Mouse (Mus musculus): Measurements from ENCODE around the gene B9d2. TPM values are rescaled to one million over a fixed set of nuclear protein-coding genes. Genes with fewer than 3 reads are reported as not detected.

The B9d2 gene
- polyA plus RNA-seq, 1 experiment from 2014 or later: 19.9 TPM

- no peak for ATAC-seq (ENCODE audit: insufficient read depth)
- Histone ChIP-seq H3K9ac (no peak within 1 kb of the TSS), H3K4me2 (peak within 1 kb of the TSS; percentile 66), H3K4me1 (replicated peaks) (peaks cover 26% of the 10 kb centered on the region), H3K27ac (replicated peaks) (no peak within 1 kb of the TSS), H3K36me3 (replicated peaks) (no peaks in the 10 kb centered on the region), H3K27me3 (peaks cover 41% of the 10 kb centered on the region), H3K4me3 (replicated peaks) (peak within 1 kb of the TSS; percentile 39), H3K9me3 (replicated peaks) (no peaks in the 10 kb centered on the region)
- 1% methylated on average over 29 of the region's 29 CpGs for WGBS (ENCODE audit: insufficient replicate concordance)
These were observed 5.8 kb upstream of the B9d2 start, which contains the start of gene Tmem91 for GRCm38 (mm10) chr7:25674719-25675300. Tmem91 (minus strand) TSS chr7:25675166.

GRCm38 (mm10) chr7:25675405-25675804 lies 5.2 kb upstream of the B9d2 start:
- H3K27me3 ChIP-seq: peaks cover 41% of the 10 kb centered on the region
- peaks cover 32% of the 10 kb centered on the region for H3K4me1 ChIP-seq (replicated peaks)
- ATAC-seq (ENCODE audit: insufficient read depth): no peak
- H3K9ac ChIP-seq: no peak overlapping the region
- H3K36me3 ChIP-seq (replicated peaks): no peaks in the 10 kb centered on the region
- 51% methylated on average over 6 of the region's 6 CpGs for WGBS (ENCODE audit: insufficient replicate concordance)
- H3K4me3 ChIP-seq (replicated peaks): no peak overlapping the region
- H3K27ac ChIP-seq (replicated peaks): no peak overlapping the region
- no peaks in the 10 kb centered on the region for H3K9me3 ChIP-seq (replicated peaks)
- H3K4me2 ChIP-seq: peak overlapping the region; percentile 66

GRCm38 (mm10) chr7:25676085-25676781 lies 4.3 kb upstream of the B9d2 start:
- Histone ChIP-seq H3K27me3 (peaks cover 41% of the 10 kb centered on the region), H3K9me3 (replicated peaks) (no peaks in the 10 kb centered on the region), H3K27ac (replicated peaks) (no peak overlapping the region), H3K9ac (no peak overlapping the region), H3K36me3 (replicated peaks) (no peaks in the 10 kb centered on the region), H3K4me3 (replicated peaks) (no peak overlapping the region), H3K4me1 (replicated peaks) (peaks cover 37% of the 10 kb centered on the region), H3K4me2 (no peak overlapping the region)
- WGBS (ENCODE audit: insufficient replicate concordance): 75% methylated on average over 15 of the region's 15 CpGs
- no peak for ATAC-seq (ENCODE audit: insufficient read depth)

GRCm38 (mm10) chr7:25677013-25677412 lies 3.6 kb upstream of the B9d2 start:
- ATAC-seq (ENCODE audit: insufficient read depth): no peak
- Histone ChIP-seq H3K4me3 (replicated peaks) (no peak overlapping the region), H3K36me3 (replicated peaks) (no peaks in the 10 kb centered on the region), H3K9ac (no peak overlapping the region), H3K4me2 (no peak overlapping the region), H3K9me3 (replicated peaks) (no peaks in the 10 kb centered on the region), H3K4me1 (replicated peaks) (peaks cover 45% of the 10 kb centered on the region), H3K27ac (replicated peaks) (no peak overlapping the region), H3K27me3 (peaks cover 41% of the 10 kb centered on the region)
- 83% methylated on average over 7 of the region's 7 CpGs for WGBS (ENCODE audit: insufficient replicate concordance)

GRCm38 (mm10) chr7:25679971-25680370 lies 609 bp upstream of the B9d2 start:
- Histone ChIP-seq H3K4me1 (replicated peaks) (peaks cover 65% of the 10 kb centered on the region), H3K4me2 (peak overlapping the region; percentile 73), H3K9me3 (replicated peaks) (no peaks in the 10 kb centered on the region), H3K4me3 (replicated peaks) (peak overlapping the region; percentile 77), H3K27ac (replicated peaks) (peak overlapping the region; percentile 97), H3K36me3 (replicated peaks) (no peaks in the 10 kb centered on the region), H3K9ac (peak overlapping the region; percentile 72), H3K27me3 (peaks cover 17% of the 10 kb centered on the region)
- 2% methylated on average over 6 of the region's 6 CpGs for WGBS (ENCODE audit: insufficient replicate concordance)
- ATAC-seq (ENCODE audit: insufficient read depth): no peak

GRCm38 (mm10) chr7:25681341-25682231 lies 1.0 kb downstream of the B9d2 start:
- no peak for ATAC-seq (ENCODE audit: insufficient read depth)
- peak overlapping the region; percentile 73 for H3K4me2 ChIP-seq
- H3K4me3 ChIP-seq (replicated peaks): peak overlapping the region; percentile 77
- no peaks in the 10 kb centered on the region for H3K36me3 ChIP-seq (replicated peaks)
- H3K27me3 ChIP-seq: peaks cover 1% of the 10 kb centered on the region
- peak overlapping the region; percentile 72 for H3K9ac ChIP-seq
- 13% methylated on average over 15 of the region's 15 CpGs for WGBS (ENCODE audit: insufficient replicate concordance)
- no peaks in the 10 kb centered on the region for H3K9me3 ChIP-seq (replicated peaks)
- peaks cover 76% of the 10 kb centered on the region for H3K4me1 ChIP-seq (replicated peaks)
- peak overlapping the region; percentile 97 for H3K27ac ChIP-seq (replicated peaks)

- Histone ChIP-seq H3K4me3 (replicated peaks) (0 out of 2 replicates have a peak overlapping the region, but pooled peaks have one; percentile 6), H3K27ac (replicated peaks) (peak overlapping the region; percentile 97), H3K27me3 (no peaks in the 10 kb centered on the region), H3K36me3 (replicated peaks) (no peaks in the 10 kb centered on the region), H3K9me3 (replicated peaks) (no peaks in the 10 kb centered on the region), H3K4me2 (peak overlapping the region; percentile 46), H3K9ac (0 out of 2 replicates have a peak overlapping the region, but pooled peaks have one; percentile 10), H3K4me1 (replicated peaks) (peaks cover 96% of the 10 kb centered on the region)
- WGBS (ENCODE audit: insufficient replicate concordance): 10% methylated on average over 7 of the region's 7 CpGs
- no peak; the same call in 1 of the 2 replicates for ATAC-seq (ENCODE audit: insufficient read depth)
These were observed 3.0 kb downstream of the B9d2 start for GRCm38 (mm10) chr7:25683474-25684180.

- Histone ChIP-seq H3K4me3 (replicated peaks) (no peak overlapping the region), H3K36me3 (replicated peaks) (no peaks in the 10 kb centered on the region), H3K27me3 (no peaks in the 10 kb centered on the region), H3K9ac (no peak overlapping the region), H3K27ac (replicated peaks) (no peak overlapping the region), H3K4me2 (no peak overlapping the region), H3K9me3 (replicated peaks) (no peaks in the 10 kb centered on the region), H3K4me1 (replicated peaks) (peaks cover 96% of the 10 kb centered on the region)
- ATAC-seq (ENCODE audit: insufficient read depth): no peak
- WGBS (ENCODE audit: insufficient replicate concordance): 78% methylated on average over 6 of the region's 6 CpGs
These were observed 4.1 kb downstream of the B9d2 start for GRCm38 (mm10) chr7:25684659-25685058.

- ATAC-seq (ENCODE audit: insufficient read depth): no peak
- H3K27ac ChIP-seq (replicated peaks): peak overlapping the region; percentile 91
- peak overlapping the region; percentile 92 for H3K4me2 ChIP-seq
- WGBS (ENCODE audit: insufficient replicate concordance): 46% methylated on average over 21 of the region's 21 CpGs
- no peaks in the 10 kb centered on the region for H3K9me3 ChIP-seq (replicated peaks)
- peak overlapping the region; percentile 72 for H3K4me3 ChIP-seq (replicated peaks)
- no peaks in the 10 kb centered on the region for H3K36me3 ChIP-seq (replicated peaks)
- peak overlapping the region; percentile 88; the same call in 1 of the 2 replicates for H3K9ac ChIP-seq
- H3K4me1 ChIP-seq (replicated peaks): peaks cover 99% of the 10 kb centered on the region
- no peaks in the 10 kb centered on the region for H3K27me3 ChIP-seq
These were observed 5.4 kb downstream of the B9d2 start for GRCm38 (mm10) chr7:25685926-25686470.

All from liver, embryonic 15.5 days (tissue).